Mouse (Mus musculus) liver, adult 2 months (tissue): ENCODE data around the gene Bcat1.

Experiments
- CTCF ChIP-seq: fragments of 200-500 bp; IDR thresholded peaks from 2 replicates; pipeline ENCODE4 v1.5.1; 2011; ENCODE audit warnings: low read depth, low read length, control low read depth
- POLR2A ChIP-seq: fragments of 200-500 bp; IDR thresholded peaks from 2 replicates; pipeline ENCODE4 v1.6.1; 2011; ENCODE audit warnings: low read length, control low read depth; ENCODE audit not compliant: insufficient read depth; ENCODE audit errors: extremely low read depth

DNA sequence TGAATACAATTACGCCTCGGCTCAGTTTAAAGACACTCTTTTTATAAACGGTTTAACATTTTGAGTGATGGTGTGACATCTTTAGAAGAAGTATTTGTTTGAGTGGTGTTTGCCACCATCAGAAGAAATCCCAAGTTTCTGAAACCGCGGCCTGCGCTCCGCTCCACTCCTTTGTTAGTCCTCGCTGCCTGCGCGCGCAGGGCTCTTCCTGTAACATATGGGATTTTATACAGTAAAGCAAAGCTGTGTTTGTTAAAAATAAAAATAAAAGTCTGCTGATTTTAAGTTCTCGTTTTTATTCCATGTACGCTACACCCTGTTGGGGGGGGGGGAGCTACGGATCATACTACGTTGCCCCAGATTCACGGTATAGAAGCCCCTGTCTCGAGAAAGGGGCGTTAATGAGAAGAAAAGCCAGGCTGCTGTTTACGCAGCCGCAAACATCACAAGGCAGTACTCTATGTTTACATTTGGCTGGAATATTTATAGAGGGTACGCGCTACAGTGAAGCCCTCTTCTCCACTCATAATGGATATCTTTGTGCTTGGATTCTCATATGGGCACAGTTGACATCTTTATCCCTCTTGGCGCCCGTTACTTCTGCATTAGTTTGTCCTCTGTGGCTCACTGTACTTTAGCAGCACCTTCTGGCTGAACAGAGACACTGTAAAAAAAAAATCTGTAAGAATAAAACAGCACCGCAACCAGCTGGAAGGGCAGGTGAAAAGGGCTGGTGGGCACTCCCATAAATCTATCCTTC is 114.6 kb downstream of the Bcat1 start:
- TF ChIP-seq CTCF, result no peak
- TF ChIP-seq POLR2A, result no peak
